Mouse (Mus musculus) cortical plate, adult 2 months (tissue): Measurements from ENCODE around the gene Rab5a.

ENCODE experiments used
- CTCF ChIP-seq: fragments of 200-500 bp; IDR thresholded peaks from 2 replicates; pipeline ENCODE4 v1.5.1; 2011; ENCODE audit warnings: mild to moderate bottlenecking, control low read depth, low read length; ENCODE audit not compliant: insufficient read depth; ENCODE audit errors: extremely low read depth
- POLR2A ChIP-seq: fragments of 200-500 bp; IDR thresholded peaks from 2 replicates; pipeline ENCODE4 v1.6.1; 2011; ENCODE audit warnings: mild to moderate bottlenecking, low read length, control low read depth; ENCODE audit not compliant: insufficient read depth; ENCODE audit errors: extremely low read depth

GRCm38 (mm10) chr17:53478066-53478857, 772 bp upstream of the Rab5a start:
- no peak for TF ChIP-seq POLR2A
- TF ChIP-seq CTCF = no peak
